Mouse (Mus musculus) forelimb bud, embryonic 11.5 days (tissue): ENCODE data around the gene C8a.

ENCODE experiments used
- DNase-seq: peaks from one replicate; pipeline ENCODE4 v3.0.0-alpha.2; 2012; ENCODE audit warnings: low read depth, low spot score

Gene C8a

GRCm38 (mm10) chr4:104876323-104876722, at the start of gene C8a:
TSS of gene C8a (minus strand) at chr4:104876398.
- no peak for DNase-seq

- no peak for DNase-seq
These were observed 49.2 kb upstream of the C8a start for GRCm38 (mm10) chr4:104925383-104925782.

- no peak for DNase-seq
These were observed 41.8 kb upstream of the C8a start for GRCm38 (mm10) chr4:104918017-104918416.

- DNase-seq: no peak
These were observed 38.6 kb upstream of the C8a start for GRCm38 (mm10) chr4:104914711-104915247.

GRCm38 (mm10) chr4:104913291-104914129, 37.3 kb upstream of the C8a start, which contains the start of gene Fyb2:
TSS of gene Fyb2 (plus strand) at chr4:104913456.
- no peak for DNase-seq

- peak; percentile 76 for DNase-seq
These were observed 35.5 kb upstream of the C8a start for GRCm38 (mm10) chr4:104911685-104912084.

GRCm38 (mm10) chr4:104905049-104905448, 28.9 kb upstream of the C8a start:
- no peak for DNase-seq

- no peak for DNase-seq
These were observed 26.6 kb upstream of the C8a start for GRCm38 (mm10) chr4:104902836-104903235.

GRCm38 (mm10) chr4:104894004-104894734, 18.0 kb upstream of the C8a start:
- peak; percentile 67 for DNase-seq

- DNase-seq: no peak
These were observed 17.4 kb upstream of the C8a start for GRCm38 (mm10) chr4:104893588-104893987.

GRCm38 (mm10) chr4:104891708-104892107, 15.5 kb upstream of the C8a start:
- no peak for DNase-seq

- DNase-seq: no peak
These were observed 12.5 kb upstream of the C8a start for GRCm38 (mm10) chr4:104888499-104889262.

GRCm38 (mm10) chr4:104887486-104887885, 11.3 kb upstream of the C8a start:
- DNase-seq: no peak

- no peak for DNase-seq
These were observed 366 bp downstream of the C8a start for GRCm38 (mm10) chr4:104875832-104876231.

GRCm38 (mm10) chr4:104870196-104870595, 6.0 kb downstream of the C8a start:
- no peak for DNase-seq

- no peak for DNase-seq
These were observed 6.6 kb downstream of the C8a start for GRCm38 (mm10) chr4:104869581-104869980.

- no peak for DNase-seq
These were observed 11.8 kb downstream of the C8a start for GRCm38 (mm10) chr4:104864397-104864796.

GRCm38 (mm10) chr4:104861241-104861640, 15.0 kb downstream of the C8a start:
- no peak for DNase-seq

GRCm38 (mm10) chr4:104857823-104858222, 18.4 kb downstream of the C8a start:
- DNase-seq: no peak

GRCm38 (mm10) chr4:104857029-104857428, 19.2 kb downstream of the C8a start, which contains the start of gene Gm17662:
TSS of gene Gm17662 (plus strand) at chr4:104857329.
- DNase-seq: no peak

- no peak for DNase-seq
These were observed 21.0 kb downstream of the C8a start for GRCm38 (mm10) chr4:104855216-104855615.

GRCm38 (mm10) chr4:104843546-104843945, 32.7 kb downstream of the C8a start:
- DNase-seq: no peak
